ENCODE assay signal across 8 mouse cellular contexts in the genomic region with DNA sequence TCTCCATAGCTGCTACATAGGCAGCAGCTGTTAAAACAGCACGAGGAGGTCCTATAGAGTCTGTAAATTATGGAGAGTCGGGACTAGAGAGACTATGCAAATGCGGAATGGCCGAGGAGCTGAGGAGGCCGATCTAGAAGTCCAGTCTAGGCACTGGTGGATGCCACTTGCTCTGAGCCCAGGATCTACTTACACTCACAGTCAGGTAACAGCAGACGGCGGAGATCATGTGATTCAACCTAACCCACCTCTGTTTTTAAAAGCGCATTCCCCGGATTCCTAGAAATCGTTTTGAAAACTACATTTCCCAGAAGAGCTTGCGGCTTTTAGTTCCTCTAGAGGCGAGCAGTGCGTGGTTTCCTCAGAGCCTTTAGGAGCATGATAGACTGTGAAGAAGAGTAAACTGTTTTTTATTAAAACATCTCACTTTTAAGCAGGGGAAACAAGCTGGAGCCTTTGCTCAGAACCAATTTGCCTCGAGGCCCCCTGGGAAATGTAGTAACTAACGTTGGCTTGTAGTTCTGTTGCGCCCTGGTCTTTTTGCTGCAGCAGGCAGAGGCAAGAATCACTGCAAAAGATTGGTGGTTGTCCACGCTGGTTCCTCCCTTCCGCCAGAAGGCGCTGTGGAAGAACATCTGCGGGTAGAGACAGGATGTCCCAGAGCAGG.
DNase-seq lines count a peak whose midpoint lies in the region; ATAC-seq and TF ChIP-seq lines count a peak whose summit lies in the region.

No protein-coding gene starts in this region.

- 4% methylated on average over 20 of the region's 20 CpGs for whole genome bisulfite sequencing in forebrain, embryonic 14.5 days
- 4% methylated on average over 20 of the region's 20 CpGs for WGBS in heart, postnatal 0 days
- 4% methylated on average over 20 of the region's 20 CpGs for WGBS in liver, embryonic 12.5 days (ENCODE audit: insufficient replicate concordance)

- peak overlapping the region; percentile 36 for H3K4me3 ChIP-seq in forebrain, embryonic 14.5 days (ENCODE audit: low read depth, low read length)
- H3K4me3 ChIP-seq in heart, postnatal 0 days (ENCODE audit: low read depth, low read length), result peak overlapping the region; percentile 55
- H3K4me3 ChIP-seq in liver, embryonic 12.5 days, result peak overlapping the region; percentile 46
- H3K4me3 ChIP-seq in testis, adult 2 months (ENCODE audit: control insufficient read depth, low read depth, low read length), result peak overlapping the region; percentile 78

- peak overlapping the region; percentile 41 for H3K9ac ChIP-seq in forebrain, embryonic 14.5 days (ENCODE audit: low read length)
- peak overlapping the region; percentile 36; the same call in 1 of the 2 replicates for H3K9ac ChIP-seq in heart, postnatal 0 days (replicated peaks; ENCODE audit: low read depth, low read length)
- H3K9ac ChIP-seq in liver, embryonic 12.5 days, result 0 out of 2 replicates have a peak overlapping the region, but pooled peaks have one; percentile 6

- H3K9me3 ChIP-seq in forebrain, embryonic 14.5 days (replicated peaks; ENCODE audit: control insufficient read depth, low read length), result no peaks in the 10 kb centered on the region
- no peaks in the 10 kb centered on the region for H3K9me3 ChIP-seq in heart, postnatal 0 days (replicated peaks; ENCODE audit: control insufficient read depth, low read length)
- no peaks in the 10 kb centered on the region for H3K9me3 ChIP-seq in liver, embryonic 12.5 days (replicated peaks)

- no peak for TF ChIP-seq EP300 in heart, postnatal 0 days (IDR thresholded peaks at IDR 0.05; ENCODE audit: low read depth)

- no peaks in the 10 kb centered on the region for H3K36me3 ChIP-seq in forebrain, embryonic 14.5 days (ENCODE audit: control insufficient read depth, insufficient read depth, low read length)
- H3K36me3 ChIP-seq in heart, postnatal 0 days (replicated peaks; ENCODE audit: control insufficient read depth, insufficient read depth, low read length), result no peaks in the 10 kb centered on the region
- H3K36me3 ChIP-seq in liver, embryonic 12.5 days, result no peaks in the 10 kb centered on the region
- no peaks in the 10 kb centered on the region for H3K36me3 ChIP-seq in testis, adult 2 months (ENCODE audit: control insufficient read depth, insufficient read depth, low read length)

- no peaks in the 10 kb centered on the region for H3K27me3 ChIP-seq in forebrain, embryonic 14.5 days (replicated peaks; ENCODE audit: control insufficient read depth, insufficient read depth, low read length)
- no peaks in the 10 kb centered on the region for H3K27me3 ChIP-seq in heart, postnatal 0 days (ENCODE audit: control insufficient read depth, insufficient read depth, low read length)
- H3K27me3 ChIP-seq in liver, embryonic 12.5 days (replicated peaks), result no peaks in the 10 kb centered on the region
- H3K27me3 ChIP-seq in testis, adult 2 months (ENCODE audit: control insufficient read depth, insufficient read depth, low read length), result no peaks in the 10 kb centered on the region

- H3K4me2 ChIP-seq in forebrain, embryonic 14.5 days (ENCODE audit: low read length), result peak overlapping the region; percentile 50
- peak overlapping the region; percentile 76 for H3K4me2 ChIP-seq in heart, postnatal 0 days (ENCODE audit: low read depth, low read length)
- H3K4me2 ChIP-seq in liver, embryonic 12.5 days, result peak overlapping the region; percentile 58

- TF ChIP-seq CTCF in heart, postnatal 0 days (IDR thresholded peaks at IDR 0.05; ENCODE audit: low read depth), result peak; percentile 47
- TF ChIP-seq CTCF in testis, adult 2 months (IDR thresholded peaks at IDR 0.05; ENCODE audit: control insufficient read depth, insufficient read depth, insufficient replicate concordance, low read depth, low read length), result peak; percentile 33; the same call in 1 of the 2 replicates

- peak overlapping the region; percentile 44; the same call in 1 of the 2 replicates for H3K27ac ChIP-seq in forebrain, embryonic 14.5 days (ENCODE audit: low read depth, low read length)
- 0 out of 2 replicates have a peak overlapping the region, but pooled peaks have one; percentile 21 for H3K27ac ChIP-seq in heart, postnatal 0 days (ENCODE audit: low read depth)
- no peak overlapping the region for H3K27ac ChIP-seq in liver, embryonic 12.5 days
- no peak overlapping the region for H3K27ac ChIP-seq in testis, adult 2 months (ENCODE audit: control insufficient read depth, insufficient read depth, low read depth, low read length)

- no peak for TF ChIP-seq POLR2A in testis, adult 2 months (IDR thresholded peaks at IDR 0.05; ENCODE audit: control insufficient read depth, low read depth, low read length)

- ATAC-seq in CD4-positive, CD25-positive, alpha-beta regulatory T cell, adult 4 months, result peak; percentile 79
- peak; percentile 90 for ATAC-seq in forebrain, embryonic 14.5 days
- peak; percentile 80 for ATAC-seq in heart, postnatal 0 days (ENCODE audit: insufficient read depth, low read depth)
- peak; percentile 30 for ATAC-seq in liver, embryonic 12.5 days

- H3K4me1 ChIP-seq in forebrain, embryonic 14.5 days (ENCODE audit: control insufficient read depth, insufficient read depth, low read length), result no peaks in the 10 kb centered on the region
- no peaks in the 10 kb centered on the region for H3K4me1 ChIP-seq in heart, postnatal 0 days (ENCODE audit: control insufficient read depth, insufficient read depth)
- no peaks in the 10 kb centered on the region for H3K4me1 ChIP-seq in liver, embryonic 12.5 days
- H3K4me1 ChIP-seq in testis, adult 2 months (ENCODE audit: control insufficient read depth, insufficient read depth, low read length), result no peaks in the 10 kb centered on the region; the same call in none of the 2 replicates

- DNase-seq in c-Kit-positive CD71-negative TER-119-negative erythroid progenitor cells, embryonic 14.5 days (ENCODE audit: low read depth), result peak; percentile 14
- DNase-seq in forebrain, embryonic 14.5 days (ENCODE audit: low spot score), result peak; percentile 85
- DNase-seq in heart, postnatal 0 days (ENCODE audit: low spot score), result peak; percentile 49
- peak; percentile 80 to 87 for DNase-seq in kidney, postnatal 25 days
- DNase-seq in neural tube, embryonic 10.5 days (ENCODE audit: extremely low spot score, low spot score), result peak; percentile 71

Comparison
In these comparisons a context has a peak if more than half of its experiments do, and no peak if none do; other contexts are left out.
1. ATAC-seq: peak in every context shown above with its lines; median percentile 90 in forebrain, embryonic 14.5 days; 80 in heart, postnatal 0 days; 79 in CD4-positive, CD25-positive, alpha-beta regulatory T cell, adult 4 months; 30 in liver, embryonic 12.5 days.
2. DNase-seq: peak in every context shown above with its lines; median percentile 85 in forebrain, embryonic 14.5 days; 84 in kidney, postnatal 25 days; 71 in neural tube, embryonic 10.5 days; 49 in heart, postnatal 0 days; 14 in c-Kit-positive CD71-negative TER-119-negative erythroid progenitor cells, embryonic 14.5 days.
3. H3K27ac ChIP-seq: peak in forebrain, embryonic 14.5 days (single experiment) and heart, postnatal 0 days (single experiment); none in liver, embryonic 12.5 days (single experiment) and testis, adult 2 months (single experiment).
4. Peak in every context shown above with its lines, with median percentiles within 50 percentile points of each other: H3K4me2 ChIP-seq, H3K4me3 ChIP-seq and H3K9ac ChIP-seq.